ENCODE assay signal across 8 mouse cellular contexts in genomic region chr3:52267293-52267651, GRCm38 (mm10). TPM values are rescaled to one million over a fixed set of nuclear protein-coding genes. Genes with fewer than 3 reads are reported as not detected.
DNase-seq lines count a peak whose midpoint lies in the region; ATAC-seq and TF ChIP-seq lines count a peak whose summit lies in the region.

No protein-coding gene starts in this region.

- peak overlapping the region; percentile 61 for H3K9ac ChIP-seq in forebrain, embryonic 14.5 days (ENCODE audit: low read length)
- peak overlapping the region; percentile 63 for H3K9ac ChIP-seq in limb, embryonic 15.5 days
- H3K9ac ChIP-seq in neural tube, embryonic 11.5 days (ENCODE audit: low read length): peak overlapping the region; percentile 62

- H3K4me1 ChIP-seq in testis, adult 2 months (ENCODE audit: control insufficient read depth, insufficient read depth, low read length): peaks cover 13% of the 10 kb centered on the region
- H3K4me1 ChIP-seq in forebrain, embryonic 14.5 days (ENCODE audit: control insufficient read depth, insufficient read depth, low read length): peaks cover 16% of the 10 kb centered on the region
- peaks cover 32% of the 10 kb centered on the region for H3K4me1 ChIP-seq in limb, embryonic 15.5 days
- H3K4me1 ChIP-seq in neural tube, embryonic 11.5 days (ENCODE audit: control insufficient read depth, insufficient read depth, low read length): peaks cover 8% of the 10 kb centered on the region

- H3K4me2 ChIP-seq in forebrain, embryonic 14.5 days (ENCODE audit: low read length): peak overlapping the region; percentile 96
- H3K4me2 ChIP-seq in limb, embryonic 15.5 days: peak overlapping the region; percentile 96
- H3K4me2 ChIP-seq in neural tube, embryonic 11.5 days (ENCODE audit: low read depth): peak overlapping the region; percentile 83

- no peaks in the 10 kb centered on the region for H3K27me3 ChIP-seq in testis, adult 2 months (ENCODE audit: control insufficient read depth, insufficient read depth, low read length)
- peaks cover 37% of the 10 kb centered on the region for H3K27me3 ChIP-seq in forebrain, embryonic 14.5 days (replicated peaks; ENCODE audit: control insufficient read depth, insufficient read depth, low read length)
- H3K27me3 ChIP-seq in limb, embryonic 15.5 days: peaks cover 6% of the 10 kb centered on the region; the same call in 1 of the 2 replicates
- H3K27me3 ChIP-seq in neural tube, embryonic 11.5 days (ENCODE audit: control insufficient read depth, insufficient read depth, low read length): peaks cover 35% of the 10 kb centered on the region

- H3K9me3 ChIP-seq in forebrain, embryonic 14.5 days (replicated peaks; ENCODE audit: control insufficient read depth, low read length): no peaks in the 10 kb centered on the region
- H3K9me3 ChIP-seq in limb, embryonic 15.5 days: no peaks in the 10 kb centered on the region
- H3K9me3 ChIP-seq in neural tube, embryonic 11.5 days (ENCODE audit: control insufficient read depth, low read length): no peaks in the 10 kb centered on the region

- no peak for TF ChIP-seq POLR2A in testis, adult 2 months (IDR thresholded peaks at IDR 0.05; ENCODE audit: control insufficient read depth, low read depth, low read length)

- DNase-seq in testis, postnatal 14 days (ENCODE audit: low spot score): no peak
- no peak for DNase-seq in forebrain, embryonic 14.5 days (ENCODE audit: low spot score)
- no peak for DNase-seq in neural tube, embryonic 11.5 days (ENCODE audit: low spot score)
- DNase-seq in cerebellum, adult 9-10 months: no peak
- no peak for DNase-seq in MN1 (ENCODE audit: low spot score)
- DNase-seq in cerebellum, postnatal 25 days: no peak

- TF ChIP-seq CTCF in testis, adult 2 months (IDR thresholded peaks at IDR 0.05; ENCODE audit: control insufficient read depth, insufficient read depth, insufficient replicate concordance, low read depth, low read length): no peak

- H3K36me3 ChIP-seq in testis, adult 2 months (ENCODE audit: control insufficient read depth, insufficient read depth, low read length): no peaks in the 10 kb centered on the region
- H3K36me3 ChIP-seq in forebrain, embryonic 14.5 days (ENCODE audit: control insufficient read depth, insufficient read depth, low read length): no peaks in the 10 kb centered on the region
- H3K36me3 ChIP-seq in limb, embryonic 15.5 days: no peaks in the 10 kb centered on the region
- no peaks in the 10 kb centered on the region for H3K36me3 ChIP-seq in neural tube, embryonic 11.5 days (ENCODE audit: control insufficient read depth, insufficient read depth, low read length)

- no peak for ATAC-seq in forebrain, embryonic 14.5 days
- ATAC-seq in limb, embryonic 15.5 days (ENCODE audit: insufficient number of reproducible peaks, low FRiP score, low TSS enrichment, low read depth): no peak
- ATAC-seq in neural tube, embryonic 11.5 days (ENCODE audit: insufficient read depth, low FRiP score, low TSS enrichment): no peak

- H3K27ac ChIP-seq in testis, adult 2 months (ENCODE audit: control insufficient read depth, insufficient read depth, low read depth, low read length): no peak overlapping the region; the same call in 1 of the 2 replicates
- no peak overlapping the region for H3K27ac ChIP-seq in forebrain, embryonic 14.5 days (ENCODE audit: low read depth, low read length)
- H3K27ac ChIP-seq in limb, embryonic 15.5 days: 0 out of 2 replicates have a peak overlapping the region, but pooled peaks have one; percentile 57
- no peak overlapping the region for H3K27ac ChIP-seq in neural tube, embryonic 11.5 days (ENCODE audit: low read depth, low read length)

- peak overlapping the region; percentile 89 for H3K4me3 ChIP-seq in testis, adult 2 months (ENCODE audit: control insufficient read depth, low read depth, low read length)
- H3K4me3 ChIP-seq in forebrain, embryonic 14.5 days (ENCODE audit: low read depth, low read length): peak overlapping the region; percentile 72
- H3K4me3 ChIP-seq in limb, embryonic 15.5 days: peak overlapping the region; percentile 85
- peak overlapping the region; percentile 78 for H3K4me3 ChIP-seq in neural tube, embryonic 11.5 days (ENCODE audit: low read depth, low read length)

- under 1% methylated on average over 15 of the region's 15 CpGs for WGBS in forebrain, embryonic 14.5 days
- 1% methylated on average over 15 of the region's 15 CpGs for WGBS in limb, embryonic 15.5 days
- WGBS in neural tube, embryonic 11.5 days: under 1% methylated on average over 15 of the region's 15 CpGs

RNA-seq across cellular contexts. Expression of gene Foxo1, which starts 0.9 kb away (rescaled TPM):
- 1.7 and 2.2 TPM in 2 replicates for polyA plus RNA-seq in testis, adult 2 months (2012; rRNA removed)
- polyA plus RNA-seq in forebrain, embryonic 14.5 days (2014; fragmentation: Nextera tagmentation; extraction: Ambion mirVana): 2.8 and 2.9 TPM in 2 replicates
- 5.0 and 5.5 TPM in 2 replicates for polyA plus RNA-seq in limb, embryonic 15.5 days (2015; fragmentation: Nextera tagmentation; extraction: Ambion mirVana)
- polyA plus RNA-seq in neural tube, embryonic 11.5 days (2014; fragmentation: Nextera tagmentation; extraction: Ambion mirVana): 4.2 and 5.2 TPM in 2 replicates
